Mouse (Mus musculus) MEL (cell line): ENCODE measurements at regions not wholly inside any gene's neighbourhood (a gene's known extent, or its start where the extent isn't known, plus 50 kb on each side); places are given as distances from the start of the nearest gene placed in this dataset.

Experiments used
- CHD1 ChIP-seq: IDR thresholded peaks from 2 replicates; pipeline ENCODE4 v1.6.1; 2012; ENCODE audit warnings: low read depth, mild to moderate bottlenecking, inconsistent platforms, low read length, improper control_type of control experiment
- CTCF ChIP-seq, 3 experiments: IDR thresholded peaks in 2 of 3; conservative IDR thresholded peaks in 1 of 3; 2 replicates each; pipeline ENCODE4 v1.5.1; 2011 to 2012; ENCODE audit warnings: low read length in 3 of 3, low read depth in 2 of 3, mild to moderate bottlenecking in 2 of 3, improper control_type of control experiment in 1 of 3, inconsistent platforms in 1 of 3, mixed read lengths in 1 of 3, moderate library complexity in 1 of 3; ENCODE audit not compliant: control insufficient read depth in 1 of 3, insufficient read depth in 1 of 3, poor library complexity in 1 of 3, severe bottlenecking in 1 of 3
- POLR2AphosphoS2 ChIP-seq: IDR thresholded peaks from 2 replicates; pipeline ENCODE4 v1.6.1; 2011; ENCODE audit warnings: low read length, improper control_type of control experiment
- SMC3 ChIP-seq: IDR thresholded peaks from 2 replicates; pipeline ENCODE4 v1.6.1; 2011; ENCODE audit warnings: low read depth, low read length, improper control_type of control experiment
- TBP ChIP-seq: IDR thresholded peaks from 2 replicates; pipeline ENCODE4 v1.8.0; 2011; ENCODE audit warnings: low read depth, low read length, improper control_type of control experiment
- TCF12 ChIP-seq: IDR thresholded peaks from 2 replicates; pipeline ENCODE4 v1.6.1; 2014; ENCODE audit warnings: low read depth, mild to moderate bottlenecking, inconsistent platforms, low read length, improper control_type of control experiment, moderate library complexity

GRCm38 (mm10) chr11:57958233-57958632 is 50.6 kb upstream of the Larp1 start:
- TF ChIP-seq CTCF (IDR thresholded peaks at IDR 0.05 in 2 of 3, conservative IDR thresholded peaks at IDR 0.05 in 1 of 3; ENCODE audit: control insufficient read depth in 1 of 3, insufficient read depth in 1 of 3, low read depth in 2 of 3, low read length in 3 of 3, poor library complexity in 1 of 3, severe bottlenecking in 1 of 3) (no peak), TBP (no peak), POLR2AphosphoS2 (no peak), CHD1 (no peak), SMC3 (no peak), TCF12 (no peak)
